Mouse (Mus musculus): ENCODE results near the gene Abat.

GRCm38 (mm10) chr16:8487396-8488005, 25.7 kb upstream of the Abat start:
- no peak for TF ChIP-seq TAL1 (IDR thresholded peaks at IDR 0.05; ENCODE audit: low read length)
- TF ChIP-seq GATA1 (IDR thresholded peaks at IDR 0.05; ENCODE audit: low read length): no peak

Data from erythroblast, embryonic 14.5 days (primary cell).